ENCODE assay signal across 9 mouse cellular contexts in genomic region chr2:4154036-4154653, GRCm38 (mm10).
A peak's percentile ranks its signal among the peaks of the same experiment; 100 is the strongest.
DNase-seq lines count a peak whose midpoint lies in the region; ATAC-seq lines count a peak whose summit lies in the region.
"Had no signal": no experiment of that assay in that cellular context is flagged by ENCODE, and none has a peak within 500 bp of the region (broad histone marks: within the 10 kb centered on the region; RNA-seq: fewer than 3 reads in every experiment).

No protein-coding gene starts in this region.

- WGBS in kidney, embryonic 15.5 days, result 41% methylated on average over 5 of the region's 5 CpGs
- 50% methylated on average over 5 of the region's 5 CpGs for WGBS in kidney, embryonic 14.5 days
- 60% methylated on average over 5 of the region's 5 CpGs for WGBS in embryonic facial prominence, embryonic 11.5 days
- WGBS in hindbrain, embryonic 15.5 days, result 24% methylated on average over 5 of the region's 5 CpGs
- WGBS in neural tube, embryonic 11.5 days, result 54% methylated on average over 5 of the region's 5 CpGs

- H3K27ac ChIP-seq in kidney, embryonic 15.5 days, result no peak overlapping the region
- no peak overlapping the region for H3K27ac ChIP-seq in kidney, embryonic 14.5 days (ENCODE audit: low read depth, low read length)
- H3K27ac ChIP-seq in embryonic facial prominence, embryonic 11.5 days (replicated peaks; ENCODE audit: low read depth, low read length), result no peak overlapping the region
- peak overlapping the region; percentile 91 for H3K27ac ChIP-seq in hindbrain, embryonic 15.5 days (replicated peaks)
- H3K27ac ChIP-seq in neural tube, embryonic 11.5 days (ENCODE audit: low read depth, low read length), result no peak overlapping the region
- H3K27ac ChIP-seq: liver, embryonic 14.5 days had no signal

- H3K4me2 ChIP-seq in kidney, embryonic 15.5 days, result peak overlapping the region; percentile 78
- no peak overlapping the region; the same call in 1 of the 2 replicates for H3K4me2 ChIP-seq in kidney, embryonic 14.5 days (replicated peaks; ENCODE audit: low read depth, low read length)
- H3K4me2 ChIP-seq in embryonic facial prominence, embryonic 11.5 days (ENCODE audit: low read depth, low read length), result peak overlapping the region; percentile 22
- H3K4me2 ChIP-seq in hindbrain, embryonic 15.5 days, result peak overlapping the region; percentile 73
- peak overlapping the region; percentile 52 for H3K4me2 ChIP-seq in neural tube, embryonic 11.5 days (ENCODE audit: low read depth)

- no peaks in the 10 kb centered on the region for H3K9me3 ChIP-seq in kidney, embryonic 15.5 days (replicated peaks)
- no peaks in the 10 kb centered on the region for H3K9me3 ChIP-seq in kidney, embryonic 14.5 days (ENCODE audit: control insufficient read depth, low read length)
- H3K9me3 ChIP-seq in embryonic facial prominence, embryonic 11.5 days (replicated peaks; ENCODE audit: control insufficient read depth, low read length), result no peaks in the 10 kb centered on the region
- no peaks in the 10 kb centered on the region for H3K9me3 ChIP-seq in hindbrain, embryonic 15.5 days
- H3K9me3 ChIP-seq in neural tube, embryonic 11.5 days (ENCODE audit: control insufficient read depth, low read length), result no peaks in the 10 kb centered on the region

- H3K9ac ChIP-seq in kidney, embryonic 15.5 days, result no peak overlapping the region
- no peak overlapping the region for H3K9ac ChIP-seq in kidney, embryonic 14.5 days (ENCODE audit: low read depth, low read length)
- H3K9ac ChIP-seq in embryonic facial prominence, embryonic 11.5 days (replicated peaks; ENCODE audit: low read length), result no peak overlapping the region
- H3K9ac ChIP-seq in hindbrain, embryonic 15.5 days, result peak overlapping the region; percentile 64
- H3K9ac ChIP-seq in neural tube, embryonic 11.5 days (ENCODE audit: low read length), result no peak overlapping the region
- H3K9ac ChIP-seq: liver, embryonic 14.5 days had no signal

- peaks cover 16% of the 10 kb centered on the region; the same call in 1 of the 2 replicates for H3K27me3 ChIP-seq in kidney, embryonic 15.5 days
- H3K27me3 ChIP-seq in kidney, embryonic 14.5 days (ENCODE audit: control insufficient read depth, insufficient read depth, low read length), result no peaks in the 10 kb centered on the region
- no peaks in the 10 kb centered on the region for H3K27me3 ChIP-seq in embryonic facial prominence, embryonic 11.5 days (ENCODE audit: control insufficient read depth, insufficient read depth, low read length)
- no peaks in the 10 kb centered on the region for H3K27me3 ChIP-seq in hindbrain, embryonic 15.5 days
- no peaks in the 10 kb centered on the region for H3K27me3 ChIP-seq in neural tube, embryonic 11.5 days (ENCODE audit: control insufficient read depth, insufficient read depth, low read length)

- peaks cover 29% of the 10 kb centered on the region for H3K4me1 ChIP-seq in kidney, embryonic 15.5 days
- H3K4me1 ChIP-seq in kidney, embryonic 14.5 days (ENCODE audit: control insufficient read depth, insufficient read depth, low read length), result 0 out of 2 replicates have a peak, but pooled peaks cover 5% of the 10 kb centered on the region
- no peaks in the 10 kb centered on the region for H3K4me1 ChIP-seq in embryonic facial prominence, embryonic 11.5 days (ENCODE audit: control insufficient read depth, insufficient read depth, low read length)
- peaks cover 43% of the 10 kb centered on the region for H3K4me1 ChIP-seq in hindbrain, embryonic 15.5 days (replicated peaks)
- peaks cover 6% of the 10 kb centered on the region for H3K4me1 ChIP-seq in neural tube, embryonic 11.5 days (ENCODE audit: control insufficient read depth, insufficient read depth, low read length)

- H3K4me3 ChIP-seq in kidney, embryonic 15.5 days (replicated peaks), result no peak overlapping the region
- H3K4me3 ChIP-seq in kidney, embryonic 14.5 days (ENCODE audit: low read length), result no peak overlapping the region; the same call in 1 of the 2 replicates
- peak overlapping the region; percentile 7; the same call in 1 of the 2 replicates for H3K4me3 ChIP-seq in embryonic facial prominence, embryonic 11.5 days (ENCODE audit: low read depth, low read length)
- peak overlapping the region; percentile 51 for H3K4me3 ChIP-seq in hindbrain, embryonic 15.5 days
- peak overlapping the region; percentile 38; the same call in 1 of the 2 replicates for H3K4me3 ChIP-seq in neural tube, embryonic 11.5 days (ENCODE audit: low read depth, low read length)

- no peaks in the 10 kb centered on the region for H3K36me3 ChIP-seq in kidney, embryonic 15.5 days
- H3K36me3 ChIP-seq in kidney, embryonic 14.5 days (ENCODE audit: control insufficient read depth, insufficient read depth, low read length), result no peaks in the 10 kb centered on the region
- no peaks in the 10 kb centered on the region for H3K36me3 ChIP-seq in embryonic facial prominence, embryonic 11.5 days (replicated peaks; ENCODE audit: control insufficient read depth, insufficient read depth, low read depth, low read length)
- H3K36me3 ChIP-seq in hindbrain, embryonic 15.5 days, result no peaks in the 10 kb centered on the region
- no peaks in the 10 kb centered on the region for H3K36me3 ChIP-seq in neural tube, embryonic 11.5 days (ENCODE audit: control insufficient read depth, insufficient read depth, low read length)

- no peak for DNase-seq in embryonic facial prominence, embryonic 11.5 days (ENCODE audit: low spot score)
- DNase-seq in neural tube, embryonic 11.5 days (ENCODE audit: low spot score), result no peak
- DNase-seq in adrenal gland, adult 8-10 months, result no peak
- DNase-seq in kidney, postnatal 25 days, result no peak

- ATAC-seq in kidney, embryonic 15.5 days (replicated peaks; ENCODE audit: low FRiP score), result no peak; the same call in 1 of the 2 replicates
- no peak for ATAC-seq in kidney, embryonic 14.5 days (ENCODE audit: low FRiP score, low TSS enrichment)
- ATAC-seq in embryonic facial prominence, embryonic 11.5 days (replicated peaks; ENCODE audit: insufficient number of reproducible peaks, low FRiP score, low TSS enrichment, low read depth), result no peak
- ATAC-seq in hindbrain, embryonic 15.5 days (ENCODE audit: low FRiP score, low read depth), result no peak
- no peak for ATAC-seq in neural tube, embryonic 11.5 days (ENCODE audit: insufficient read depth, low FRiP score, low TSS enrichment)
- no peak for ATAC-seq in activated CD4-positive, CD25-positive, alpha-beta regulatory T cell, adult 4 months

Comparison
In these comparisons a context has a peak if more than half of its experiments do, and no peak if none do; other contexts are left out.
1. H3K4me3 ChIP-seq: peak in embryonic facial prominence, embryonic 11.5 days (single experiment), hindbrain, embryonic 15.5 days (single experiment) and neural tube, embryonic 11.5 days (single experiment); none in kidney, embryonic 15.5 days (single experiment) and kidney, embryonic 14.5 days (single experiment).